ENCODE assay signal across 27 mouse cellular contexts in genomic region chr16:30686536-30686935, GRCm38 (mm10).
DNase-seq lines count a peak whose midpoint lies in the region; ATAC-seq and TF ChIP-seq lines count a peak whose summit lies in the region.
"Had no signal": no experiment of that assay in that cellular context is flagged by ENCODE, and none has a peak within 500 bp of the region (broad histone marks: within the 10 kb centered on the region; RNA-seq: fewer than 3 reads in every experiment).

No protein-coding gene starts in this region.

- H3K79me2 ChIP-seq in MEL (ENCODE audit: control insufficient read depth, insufficient read depth, low read length, poor library complexity) = no peaks in the 10 kb centered on the region

- TF ChIP-seq CTCF in MEL (IDR thresholded peaks at IDR 0.05 in 2 of 3, conservative IDR thresholded peaks at IDR 0.05 in 1 of 3; ENCODE audit: control insufficient read depth in 1 of 3, insufficient read depth in 1 of 3, low read depth in 2 of 3, low read length in 3 of 3, poor library complexity in 1 of 3, severe bottlenecking in 1 of 3) = no peak
- no peak for TF ChIP-seq CTCF in cerebellum, adult 2 months (IDR thresholded peaks at IDR 0.05; ENCODE audit: borderline replicate concordance, insufficient read depth, low read depth, low read length)

- no peak for TF ChIP-seq RAD21 in MEL (IDR thresholded peaks at IDR 0.05; ENCODE audit: low read depth, low read length)

- intact Hi-C loops in heart, postnatal 14 days (cut with DNase I) = no loop called here

- H3K27ac ChIP-seq in MEL (ENCODE audit: control insufficient read depth, low read depth, low read length) = no peak overlapping the region
- no peak overlapping the region for H3K27ac ChIP-seq in cerebellum, adult 2 months (ENCODE audit: insufficient read depth, low read length)
- H3K27ac ChIP-seq: kidney, postnatal 0 days; left cerebral cortex, adult 2 months; limb, embryonic 12.5 days; lung, embryonic 15.5 days; midbrain, embryonic 13.5 days; neural tube, embryonic 15.5 days had no signal

- H3K36me3 ChIP-seq in MEL (ENCODE audit: control insufficient read depth in 1 of 2, insufficient read depth in 2 of 2, low read length in 2 of 2) = peaks cover 0 to 7% of the 10 kb centered on the region in 2 experiments; a peak in 2 of 4 replicates
- H3K36me3 ChIP-seq in splenic B cell, adult 2 months (ENCODE audit: control insufficient read depth, insufficient read depth, low read length, poor library complexity, severe bottlenecking) = no peaks in the 10 kb centered on the region
- H3K36me3 ChIP-seq: G1E; limb, embryonic 12.5 days; lung, embryonic 15.5 days; midbrain, embryonic 13.5 days; neural tube, embryonic 15.5 days had no signal

- 82% methylated on average over 6 of the region's 6 CpGs for WGBS in cerebellum, adult 2 months

- no peaks in the 10 kb centered on the region for H3K9me3 ChIP-seq in MEL (replicated peaks; ENCODE audit: insufficient read depth, low read length)
- H3K9me3 ChIP-seq: G1E; lung, embryonic 15.5 days; neural tube, embryonic 15.5 days had no signal

- TF ChIP-seq POLR2A in MEL (IDR thresholded peaks at IDR 0.05; ENCODE audit: control insufficient read depth in 1 of 2, insufficient read depth in 1 of 2, low read depth in 1 of 2, low read length in 2 of 2, poor library complexity in 1 of 2) = no peak
- no peak for TF ChIP-seq POLR2A in cerebellum, adult 2 months (IDR thresholded peaks at IDR 0.05; ENCODE audit: borderline replicate concordance, insufficient read depth, low read length)

- no peak overlapping the region for H3K9ac ChIP-seq in MEL (ENCODE audit: control insufficient read depth, low read depth, low read length, poor library complexity, severe bottlenecking)
- H3K9ac ChIP-seq: limb, embryonic 12.5 days; lung, embryonic 15.5 days; midbrain, embryonic 13.5 days; neural tube, embryonic 15.5 days had no signal

- 0 out of 2 replicates have a peak, but pooled peaks have one; percentile 7 for ATAC-seq in granulocyte monocyte progenitor cell, adult 5-6 weeks (replicated peaks; ENCODE audit: poor library complexity, severe bottlenecking)
- ATAC-seq: forebrain, embryonic 14.5 days; hindbrain, embryonic 16.5 days; intestine, embryonic 16.5 days; midbrain, embryonic 13.5 days had no signal

- H3K4me3 ChIP-seq in MEL (ENCODE audit: control insufficient read depth in 1 of 2, insufficient read depth in 1 of 2, low read depth in 2 of 2, low read length in 2 of 2) = no peak overlapping the region; a peak in 1 of 4 replicates
- H3K4me3 ChIP-seq in cerebellum, adult 2 months (replicated peaks; ENCODE audit: insufficient read depth, low read depth, low read length) = no peak overlapping the region
- H3K4me3 ChIP-seq: left cerebral cortex, adult 2 months; limb, embryonic 12.5 days; lung, embryonic 15.5 days; midbrain, embryonic 13.5 days; neural tube, embryonic 15.5 days had no signal

- H3K27me3 ChIP-seq in MEL (ENCODE audit: control insufficient read depth in 1 of 2, insufficient read depth in 2 of 2, low read length in 2 of 2) = no peaks in the 10 kb centered on the region
- H3K27me3 ChIP-seq in splenic B cell, adult 2 months (ENCODE audit: control insufficient read depth, insufficient read depth, low read length, poor library complexity, severe bottlenecking) = no peaks in the 10 kb centered on the region
- no peaks in the 10 kb centered on the region for H3K27me3 ChIP-seq in cerebellum, adult 2 months (ENCODE audit: control insufficient read depth, insufficient read depth, low read length)
- H3K27me3 ChIP-seq: lung, embryonic 15.5 days; midbrain, embryonic 13.5 days; neural tube, embryonic 15.5 days had no signal

- peak in 1 of 2 experiments; percentile 12; a peak in 1 of 4 replicates for TF ChIP-seq EP300 in MEL (IDR thresholded peaks at IDR 0.05; ENCODE audit: low read depth in 1 of 2, low read length in 2 of 2)

- H3K4me1 ChIP-seq in MEL (ENCODE audit: control insufficient read depth in 1 of 2, insufficient read depth in 2 of 2, low read length in 2 of 2) = peaks cover 7 to 18% of the 10 kb centered on the region in 2 experiments
- no peaks in the 10 kb centered on the region for H3K4me1 ChIP-seq in cerebellum, adult 2 months (ENCODE audit: control insufficient read depth, insufficient read depth, low read length)
- H3K4me1 ChIP-seq: limb, embryonic 12.5 days; lung, embryonic 15.5 days; midbrain, embryonic 13.5 days; neural tube, embryonic 15.5 days had no signal

- DNase-seq in lung, postnatal 36 days = peak; percentile 24
- no peak for DNase-seq in lung, postnatal 25 days (ENCODE audit: low spot score)
- DNase-seq in MEL (ENCODE audit: low read depth, low spot score) = peak; percentile 64
- DNase-seq in splenic B cell, adult 2 months (ENCODE audit: low read depth, low spot score) = peak; percentile 91
- DNase-seq in cerebellum, adult 2 months = no peak
- DNase-seq in heart, adult 8-10 months (ENCODE audit: low spot score) = no peak
- no peak for DNase-seq in heart, postnatal 14 days
- DNase-seq: adrenal gland, adult 2 months; adrenal gland, postnatal 36 days; cerebellum, adult 18-20 months; cerebellum, postnatal 14 days; gastrocnemius, postnatal 25 days; kidney, adult 8-10 months; lung, postnatal 4 days; right cerebral cortex, postnatal 4 days; thymus, adult 2 months had no signal

TF ChIP-seq in MEL, 35 proteins besides CTCF, POLR2A, EP300 and RAD21:
- TF ChIP-seq POLR2AphosphoS5 (IDR thresholded peaks at IDR 0.05; ENCODE audit: borderline replicate concordance, low read depth, low read length) = no peak
- no peak for TF ChIP-seq TBP (IDR thresholded peaks at IDR 0.05; ENCODE audit: low read depth, low read length)
- TF ChIP-seq MEF2A (IDR thresholded peaks at IDR 0.05; ENCODE audit: extremely low read depth, insufficient replicate concordance, low read depth, low read length, poor library complexity, severe bottlenecking) = no peak
- TF ChIP-seq MAZ (IDR thresholded peaks at IDR 0.05; ENCODE audit: low read depth, low read length) = peak; percentile 60
- no peak for TF ChIP-seq ETS1 (IDR thresholded peaks at IDR 0.05; ENCODE audit: low read depth, low read length)

Comparison
In these comparisons a context has a peak if more than half of its experiments do, and no peak if none do; other contexts are left out.
1. DNase-seq: peak in lung, postnatal 36 days (single experiment), MEL (single experiment) and splenic B cell, adult 2 months (single experiment); none in lung, postnatal 25 days (single experiment), cerebellum, adult 2 months (0 of 2), heart, adult 8-10 months (single experiment) and heart, postnatal 14 days (0 of 2).